Mouse (Mus musculus) adrenal gland, adult 18-20 months (tissue): ENCODE data around the gene Inca1. TPM values are rescaled to one million over a fixed set of nuclear protein-coding genes. Genes with fewer than 3 reads are reported as not detected.

Experiments
- microRNA-seq, 2 experiments: library from miRNA; unstranded; fragments of <30 nt; microRNA quantifications; one replicate each; pipeline ENCODE4 v1.2.0; 2021; ENCODE audit warnings: borderline number of aligned reads in 2 of 2
- total RNA-seq, 2 experiments: library from RNA; stranded (reverse); gene quantifications; 1 replicate in 1 of 2; 2 replicates in 1 of 2; pipeline ENCODE4 v1.2.3; 2021

Gene Inca1
- total RNA-seq, 2 experiments from 2014 or later = 6.8 to 14.0 TPM

Small RNAs within 50 kb of the gene (microRNA-seq; reads per million reads assigned to microRNA genes)
- gene Mir6925 = 0 reads per million in 2 experiments

Other genes with a start within 250 kb of the Inca1 start
- 10 to 100 TPM; 17.0 to 18.0 TPM for gene Med11, start 248.2 kb downstream of the Inca1 start, total RNA-seq
- gene Zmynd15, start 240.7 kb downstream of the Inca1 start, total RNA-seq = 1 to 10 TPM; 2.8 to 2.9 TPM
- 10 to 100 TPM; 11.3 to 18.3 TPM for gene Cxcl16, start 240.2 kb downstream of the Inca1 start, total RNA-seq
- gene Tm4sf5, start 194.9 kb downstream of the Inca1 start, total RNA-seq = not detected
- gene Vmo1, start 185.5 kb downstream of the Inca1 start, total RNA-seq = not detected
- gene Gltpd2, start 181.0 kb downstream of the Inca1 start, total RNA-seq = not detected
- 100 to 1,000 TPM; 271 to 281 TPM for gene Psmb6, start 174.8 kb downstream of the Inca1 start, total RNA-seq
- not detected for gene Gm40193, start 167.2 kb downstream of the Inca1 start, total RNA-seq
- gene Pld2, start 160.1 kb downstream of the Inca1 start, total RNA-seq = 1 to 10 TPM; 6.8 to 8.2 TPM
- gene Mink1, start 137.3 kb downstream of the Inca1 start, total RNA-seq = 10 to 100 TPM; 45.8 to 49.6 TPM
- gene 4930544D05Rik, start 84.3 kb downstream of the Inca1 start, total RNA-seq = not detected
- gene Chrne, start 80.9 kb downstream of the Inca1 start, total RNA-seq = under 1 TPM in 1 of 2 experiments, not detected in 1; 0.38 TPM
- gene Gp1ba, start 61.0 kb downstream of the Inca1 start, total RNA-seq = under 1 TPM in 1 of 2 experiments, not detected in 1; 0.22 TPM
- 10 to 100 TPM; 72.6 to 80.7 TPM for gene Rnf167, start 52.9 kb downstream of the Inca1 start, total RNA-seq
- 100 to 1,000 TPM; 131 to 138 TPM for gene Slc25a11, start 52.7 kb downstream of the Inca1 start, total RNA-seq
- 100 to 1,000 TPM; 619 to 923 TPM for gene Pfn1, start 45.5 kb downstream of the Inca1 start, total RNA-seq
- gene Eno3, start 43.0 kb downstream of the Inca1 start, total RNA-seq = 10 to 100 TPM; 29.0 to 44.2 TPM
- gene Spag7, start 30.7 kb downstream of the Inca1 start, total RNA-seq = 10 to 100 TPM; 70.4 to 91.3 TPM
- gene Camta2, start 12.1 kb downstream of the Inca1 start, total RNA-seq = 10 to 100 TPM; 43.7 to 54.7 TPM
- 100 to 1,000 TPM; 153 to 212 TPM for gene Kif1c, start 393 bp upstream of the Inca1 start, total RNA-seq
- 1 to 10 TPM; 9.2 to 9.5 TPM for gene Zfp3, start 64.1 kb upstream of the Inca1 start, total RNA-seq
- gene Scimp, start 112.4 kb upstream of the Inca1 start, total RNA-seq = 1 to 10 TPM; 1.1 to 1.9 TPM
- gene Rabep1, start 144.6 kb upstream of the Inca1 start, total RNA-seq = 100 to 1,000 TPM; 125 to 136 TPM